Mouse (Mus musculus) testis, adult 2 months (tissue): ENCODE measurements at regions not wholly inside any gene's neighbourhood (a gene's known extent, or its start where the extent isn't known, plus 50 kb on each side); places are given as distances from the start of the nearest gene placed in this dataset.

ENCODE experiments used
- CTCF ChIP-seq: fragments of 200-500 bp; IDR thresholded peaks from 2 replicates; pipeline ENCODE4 v1.5.1; 2012; ENCODE audit warnings: low read depth, mild to moderate bottlenecking, inconsistent platforms, low read length, moderate library complexity; ENCODE audit not compliant: control insufficient read depth, insufficient read depth, insufficient replicate concordance
- POLR2A ChIP-seq: fragments of 200-500 bp; IDR thresholded peaks from 2 replicates; pipeline ENCODE4 v1.6.1; 2012; ENCODE audit warnings: low read depth, mild to moderate bottlenecking, inconsistent platforms, low read length, moderate library complexity; ENCODE audit not compliant: control insufficient read depth

DNA sequence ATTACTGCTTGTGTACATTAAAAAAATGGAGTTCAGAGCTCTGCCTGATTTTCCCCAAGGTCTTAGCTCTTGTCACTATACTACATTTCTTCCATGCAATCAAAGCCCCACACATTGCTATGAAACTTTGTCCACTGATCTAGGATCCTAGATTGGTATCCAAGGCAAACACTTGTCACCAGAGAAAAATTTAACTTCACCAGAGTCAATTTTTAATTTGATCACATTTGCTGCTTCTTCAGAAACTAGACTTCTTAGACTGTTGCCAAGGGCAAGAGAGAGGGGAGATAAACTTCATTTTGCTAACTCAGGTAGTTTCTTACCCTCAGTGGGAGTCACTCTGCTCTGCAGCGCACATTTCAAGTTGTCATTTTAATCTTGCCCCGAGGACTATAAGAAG, 1775.9 kb upstream of the Gm7489 start:
- no peak for TF ChIP-seq CTCF
- no peak for TF ChIP-seq POLR2A
